Mouse (Mus musculus) natural killer cell, adult 2 months (primary cell): ENCODE measurements at regions not wholly inside any gene's neighbourhood (a gene's known extent, or its start where the extent isn't known, plus 50 kb on each side); places are given as distances from the start of the nearest gene placed in this dataset.
"Not testable (repeated sequence)": the region's sequence is repeated elsewhere in the genome, so short reads cannot be mapped to it uniquely, and the experiment has no call there.

Experiments used
- DNase-seq, 2 experiments: peaks; one replicate each; pipeline ENCODE4 v3.0.0; 2022; ENCODE audit warnings: low spot score in 2 of 2

- no peak for DNase-seq
Observed at GRCm38 (mm10) chrX:166809165-166809564, 223.6 kb upstream of the Egfl6 start.

- no peak for DNase-seq
Observed at GRCm38 (mm10) chrX:166808207-166808606, 222.7 kb upstream of the Egfl6 start.

GRCm38 (mm10) chrX:166805957-166806356, 220.4 kb upstream of the Egfl6 start:
- no peak for DNase-seq

GRCm38 (mm10) chrX:166805480-166805879, 220.0 kb upstream of the Egfl6 start:
- DNase-seq, result no peak

- peak in 1 of 2 experiments; percentile 1 for DNase-seq
Observed at GRCm38 (mm10) chrX:166803246-166803645, 217.7 kb upstream of the Egfl6 start.

- no peak for DNase-seq
Observed at GRCm38 (mm10) chrX:166801017-166801416, 215.5 kb upstream of the Egfl6 start.

DNA sequence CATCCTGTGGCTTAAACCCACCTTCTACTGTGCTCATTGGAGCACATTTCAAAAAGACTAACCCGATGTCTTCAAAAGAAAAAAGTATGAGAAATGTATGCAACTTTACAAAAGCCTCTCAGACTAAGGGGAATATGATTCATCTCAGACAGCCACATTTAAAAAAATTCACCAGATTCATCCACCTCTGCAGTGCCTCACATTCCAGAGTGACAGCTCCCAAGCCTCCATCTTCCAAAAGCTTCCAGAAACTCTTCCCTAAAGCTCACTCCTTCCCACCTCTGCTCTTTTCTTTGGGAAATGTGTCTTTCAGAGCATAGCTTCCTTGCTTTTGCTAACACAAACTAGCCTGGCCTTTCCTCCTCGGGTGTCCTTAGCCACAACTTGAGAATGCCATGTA, 210.1 kb upstream of the Egfl6 start:
- no peak for DNase-seq

DNA sequence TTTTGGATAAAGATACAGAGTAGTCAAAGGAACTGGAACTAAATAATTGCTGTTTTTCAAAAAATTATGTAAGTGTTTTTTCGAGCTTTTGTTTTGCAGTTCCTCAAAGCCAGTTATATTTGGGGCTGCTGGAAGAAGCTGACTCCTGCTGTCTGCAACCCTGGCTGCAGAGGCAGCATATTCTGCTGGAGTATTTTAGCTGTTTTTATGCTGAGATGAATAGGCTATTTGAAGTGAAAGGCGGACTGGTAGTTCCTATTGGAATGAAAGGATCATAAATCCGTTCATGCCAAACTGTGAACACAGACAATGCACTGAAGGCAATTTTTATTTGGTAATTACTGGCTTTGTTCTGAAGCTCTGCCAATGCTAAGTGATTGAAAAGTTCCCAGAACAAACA, 203.5 kb upstream of the Egfl6 start:
- DNase-seq, result no peak

DNA sequence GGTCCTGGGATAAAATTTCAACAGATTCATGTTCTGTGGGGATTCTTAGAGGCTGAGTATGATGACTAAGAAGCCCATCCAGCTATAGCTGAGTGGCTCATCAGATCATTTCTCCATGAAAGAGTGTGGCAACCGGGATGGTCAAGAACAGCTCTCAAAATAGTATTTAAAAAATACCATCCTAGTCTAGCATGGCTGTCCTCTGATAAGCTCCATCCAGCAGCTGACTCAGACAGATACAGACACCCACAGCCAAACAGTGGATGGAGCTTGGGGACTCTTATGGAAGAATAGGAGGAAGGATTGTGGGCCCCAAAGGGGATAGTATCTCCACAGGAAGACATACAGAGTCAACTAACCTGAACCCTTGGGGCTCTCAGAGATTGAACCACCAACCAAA, 201.6 kb upstream of the Egfl6 start:
- DNase-seq, result not testable (repeated sequence)

DNA sequence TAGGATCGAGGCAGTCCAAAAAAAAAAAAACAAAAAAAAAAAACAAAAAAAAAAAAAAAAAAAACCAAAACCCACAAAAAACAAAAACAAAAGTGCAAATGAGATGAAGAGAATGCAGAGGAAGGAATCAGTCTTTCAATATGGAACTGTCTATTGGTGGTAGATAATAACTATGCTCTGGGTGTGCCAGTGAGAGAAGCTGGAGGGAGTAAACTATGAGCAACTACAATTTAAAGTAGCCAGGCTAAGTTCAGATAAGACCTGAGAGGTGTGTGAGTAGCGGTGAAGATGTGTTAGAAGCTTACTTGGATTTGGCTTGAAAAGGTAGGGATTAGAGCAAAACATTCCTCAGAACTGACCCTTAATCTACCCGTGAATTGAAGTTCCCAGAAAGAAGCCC, 200.1 kb upstream of the Egfl6 start:
- no peak for DNase-seq

- DNase-seq, result no peak
Observed at GRCm38 (mm10) chrX:166783377-166783776, 197.9 kb upstream of the Egfl6 start.

GRCm38 (mm10) chrX:166779334-166780092, 194.0 kb upstream of the Egfl6 start:
- DNase-seq, result no peak

- no peak for DNase-seq
Observed at GRCm38 (mm10) chrX:166773408-166773854, 187.9 kb upstream of the Egfl6 start.

DNA sequence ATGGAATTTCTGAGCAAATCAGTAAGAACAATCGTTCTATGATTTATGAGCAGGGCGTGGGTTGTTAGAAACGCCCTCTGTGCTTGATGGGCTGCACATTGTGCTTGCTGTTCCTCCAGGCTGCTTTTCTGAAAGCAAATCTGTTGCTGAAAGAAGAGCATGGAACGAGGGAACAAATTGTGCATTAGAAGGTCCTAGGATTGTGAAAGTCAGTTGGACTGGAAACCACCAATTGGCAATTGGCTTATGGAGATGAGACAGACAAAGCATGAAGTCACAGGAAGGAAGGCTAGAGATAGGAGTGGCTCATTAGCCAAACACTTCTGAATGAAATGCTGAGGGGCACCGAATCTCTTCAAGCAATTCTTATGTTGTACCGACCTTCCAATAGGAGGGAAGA, 181.5 kb upstream of the Egfl6 start:
- no peak for DNase-seq

DNA sequence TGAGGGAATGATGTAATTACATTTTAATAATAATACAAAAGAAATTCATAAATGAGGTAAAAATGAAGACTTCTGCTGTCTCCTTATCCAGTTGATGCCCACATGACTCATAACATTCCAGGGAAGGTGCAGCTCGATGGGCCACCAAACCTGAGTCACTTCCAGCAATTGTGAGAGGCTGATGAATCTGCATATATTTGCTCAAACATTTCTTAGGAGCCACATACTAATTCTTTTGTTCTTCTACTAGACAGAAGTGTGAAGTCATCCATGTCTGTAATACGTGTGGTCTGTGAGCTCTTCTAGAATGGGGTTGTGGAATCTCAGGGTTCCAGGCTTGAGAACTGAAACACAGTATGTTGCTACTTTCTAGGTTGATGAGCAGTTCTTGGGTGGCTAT, 180.1 kb upstream of the Egfl6 start:
- DNase-seq, result no peak

DNA sequence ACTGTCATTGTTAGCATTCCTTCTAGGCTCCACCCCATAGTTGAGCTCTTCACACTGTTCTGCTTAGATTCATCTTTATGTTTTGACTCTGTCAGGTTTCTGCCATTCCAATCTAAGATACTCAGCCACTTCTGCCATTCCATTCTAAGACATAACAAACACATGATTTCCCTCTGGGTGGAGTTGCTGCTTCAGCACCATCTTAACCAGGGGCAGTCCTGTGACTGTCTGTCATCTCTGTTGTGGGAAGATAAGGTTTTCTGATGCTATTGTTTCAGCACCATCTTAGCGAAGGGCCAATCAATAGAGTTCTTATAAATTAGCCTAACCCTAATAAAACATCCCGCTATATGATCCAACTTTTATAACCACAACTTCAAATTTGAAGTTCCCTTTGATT, 176.6 kb upstream of the Egfl6 start:
- DNase-seq, result no peak

GRCm38 (mm10) chrX:166757152-166757551, 171.6 kb upstream of the Egfl6 start:
- no peak for DNase-seq

DNA sequence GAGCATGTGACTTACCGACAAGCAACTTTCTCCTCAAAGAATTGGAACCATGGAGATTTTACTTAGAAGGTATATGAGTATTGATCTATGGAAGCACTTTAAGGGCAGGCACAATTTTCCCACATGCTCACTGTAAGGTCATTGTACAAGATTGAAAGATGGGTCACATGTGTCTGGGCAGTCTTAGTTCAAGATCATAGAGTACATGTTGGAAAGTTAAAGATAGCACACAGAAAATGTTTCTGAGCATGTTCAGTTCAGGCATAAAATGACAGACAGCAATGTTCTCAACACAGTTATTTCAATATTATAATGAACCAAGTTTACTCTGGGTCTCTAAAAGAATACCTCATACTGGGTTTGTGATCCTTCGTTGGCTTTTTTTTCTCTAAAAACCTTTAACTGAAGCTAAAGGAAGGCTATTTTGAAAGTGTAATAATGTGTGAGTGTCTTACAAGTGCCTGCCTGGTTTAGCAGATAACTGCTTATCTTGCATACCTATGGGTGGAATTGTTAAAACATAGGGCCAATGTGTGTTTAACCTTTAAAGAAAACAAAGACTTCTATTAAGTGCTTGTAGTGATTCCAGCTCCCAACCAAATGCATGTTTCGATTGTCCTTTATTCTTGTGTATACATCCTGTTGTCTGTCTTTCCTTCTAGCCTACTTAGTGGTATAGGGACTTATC, 169.6 kb upstream of the Egfl6 start:
- no peak for DNase-seq

DNA sequence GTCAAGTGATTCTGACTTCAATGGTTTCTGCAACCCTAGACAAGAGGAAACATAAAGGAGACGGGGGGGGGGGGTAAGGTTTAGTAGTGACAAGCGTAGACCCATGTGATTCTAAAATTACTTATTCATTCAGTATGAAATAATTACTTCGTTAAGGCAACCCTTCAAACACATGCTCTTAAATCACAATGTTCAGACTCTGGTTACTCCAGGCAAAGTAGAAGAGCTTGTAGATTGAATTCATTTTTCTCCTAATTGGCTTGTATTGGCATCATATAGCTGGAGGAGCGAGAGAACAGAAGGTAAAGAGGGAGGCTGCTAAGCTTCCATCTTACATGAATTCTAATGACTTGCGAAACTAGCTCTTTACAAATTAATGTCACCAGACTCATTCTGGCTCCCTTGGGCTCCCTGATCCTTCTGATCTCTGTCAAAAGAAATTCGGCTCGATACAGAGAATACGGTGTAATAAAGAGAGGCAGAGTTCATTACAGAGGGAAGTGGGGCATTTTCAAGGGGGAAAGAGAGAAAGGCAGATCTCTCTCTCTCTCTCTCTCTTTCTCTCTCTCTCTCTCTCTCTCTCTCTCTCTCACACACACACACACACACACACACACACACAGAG, 163.6 kb upstream of the Egfl6 start:
- no peak for DNase-seq

- DNase-seq, result no peak
Observed at GRCm38 (mm10) chrX:166731354-166731753, 145.8 kb upstream of the Egfl6 start.

- no peak for DNase-seq
Observed at GRCm38 (mm10) chrX:166728622-166728928, 143.1 kb upstream of the Egfl6 start.

GRCm38 (mm10) chrX:166727823-166728621, 142.5 kb upstream of the Egfl6 start:
- no peak for DNase-seq
